Mouse (Mus musculus): ENCODE data around the gene Gramd1c. TPM values are rescaled to one million over a fixed set of nuclear protein-coding genes. Genes with fewer than 3 reads are reported as not detected.

The Gramd1c gene
- polyA plus RNA-seq, 1 experiment, result 0.06 TPM

GRCm38 (mm10) chr16:44033365-44033764 is 29.8 kb downstream of the Gramd1c start:
- Histone ChIP-seq H3K79me2 (ENCODE audit: control insufficient read depth, insufficient read depth) (no peaks in the 10 kb centered on the region), H3K27me3 (ENCODE audit: control insufficient read depth, insufficient read depth, insufficient read length) (no peaks in the 10 kb centered on the region), H3K79me3 (ENCODE audit: low read depth) (no peaks in the 10 kb centered on the region), H3K36me3 (ENCODE audit: control insufficient read depth, insufficient read depth) (no peaks in the 10 kb centered on the region), H3ac (ENCODE audit: control insufficient read depth, insufficient read length, low read depth) (no peak overlapping the region), H3K4me3 (ENCODE audit: insufficient read depth, poor library complexity, severe bottlenecking) (no peak overlapping the region)
- TF ChIP-seq CEBPB (IDR thresholded peaks at IDR 0.05; ENCODE audit: low read depth) (no peak), MYOG (IDR thresholded peaks at IDR 0.05; ENCODE audit: control insufficient read depth, extremely low read depth, insufficient read length) (no peak), MAX (IDR thresholded peaks at IDR 0.05) (no peak), USF1 (IDR thresholded peaks at IDR 0.05; ENCODE audit: low read depth) (no peak), CTCF (IDR thresholded peaks at IDR 0.05; ENCODE audit: control insufficient read depth, insufficient read depth, insufficient read length) (no peak), MYOD1 (IDR thresholded peaks at IDR 0.05; ENCODE audit: control insufficient read depth, insufficient read length, low read depth) (no peak), FOSL1 (IDR thresholded peaks at IDR 0.05; ENCODE audit: insufficient read depth, low read length, poor library complexity, severe bottlenecking) (no peak)

- no peak overlapping the region for H3ac ChIP-seq (ENCODE audit: control insufficient read depth, insufficient read length, low read depth)
- no peaks in the 10 kb centered on the region for H3K36me3 ChIP-seq (ENCODE audit: control insufficient read depth, insufficient read depth)
- no peaks in the 10 kb centered on the region for H3K27me3 ChIP-seq (ENCODE audit: control insufficient read depth, insufficient read depth, insufficient read length)
- H3K79me2 ChIP-seq (ENCODE audit: control insufficient read depth, insufficient read depth), result no peaks in the 10 kb centered on the region
- no peaks in the 10 kb centered on the region for H3K79me3 ChIP-seq (ENCODE audit: low read depth)
- no peak overlapping the region for H3K4me3 ChIP-seq (ENCODE audit: insufficient read depth, poor library complexity, severe bottlenecking)
- TF ChIP-seq CEBPB (IDR thresholded peaks at IDR 0.05; ENCODE audit: low read depth) (no peak), USF1 (IDR thresholded peaks at IDR 0.05; ENCODE audit: low read depth) (no peak), MYOD1 (IDR thresholded peaks at IDR 0.05; ENCODE audit: control insufficient read depth, insufficient read length, low read depth) (no peak), MYOG (IDR thresholded peaks at IDR 0.05; ENCODE audit: control insufficient read depth, extremely low read depth, insufficient read length) (no peak), FOSL1 (IDR thresholded peaks at IDR 0.05; ENCODE audit: insufficient read depth, low read length, poor library complexity, severe bottlenecking) (no peak), CTCF (IDR thresholded peaks at IDR 0.05; ENCODE audit: control insufficient read depth, insufficient read depth, insufficient read length) (no peak), MAX (IDR thresholded peaks at IDR 0.05) (no peak)
Observed at GRCm38 (mm10) chr16:44029273-44029672, 33.9 kb downstream of the Gramd1c start.

- Histone ChIP-seq H3K79me2 (ENCODE audit: control insufficient read depth, insufficient read depth) (no peaks in the 10 kb centered on the region), H3K4me3 (ENCODE audit: insufficient read depth, poor library complexity, severe bottlenecking) (no peak overlapping the region), H3ac (ENCODE audit: control insufficient read depth, insufficient read length, low read depth) (no peak overlapping the region), H3K27me3 (ENCODE audit: control insufficient read depth, insufficient read depth, insufficient read length) (no peaks in the 10 kb centered on the region), H3K79me3 (ENCODE audit: low read depth) (no peaks in the 10 kb centered on the region), H3K36me3 (ENCODE audit: control insufficient read depth, insufficient read depth) (no peaks in the 10 kb centered on the region)
- no peak for TF ChIP-seq MYOG (IDR thresholded peaks at IDR 0.05; ENCODE audit: control insufficient read depth, extremely low read depth, insufficient read length)
- no peak for TF ChIP-seq USF1 (IDR thresholded peaks at IDR 0.05; ENCODE audit: low read depth)
- TF ChIP-seq FOSL1 (IDR thresholded peaks at IDR 0.05; ENCODE audit: insufficient read depth, low read length, poor library complexity, severe bottlenecking), result no peak
- no peak for TF ChIP-seq MYOD1 (IDR thresholded peaks at IDR 0.05; ENCODE audit: control insufficient read depth, insufficient read length, low read depth)
- TF ChIP-seq MAX (IDR thresholded peaks at IDR 0.05), result no peak
- TF ChIP-seq CTCF (IDR thresholded peaks at IDR 0.05; ENCODE audit: control insufficient read depth, insufficient read depth, insufficient read length), result no peak
- no peak for TF ChIP-seq CEBPB (IDR thresholded peaks at IDR 0.05; ENCODE audit: low read depth)
Observed at GRCm38 (mm10) chr16:44026822-44027221, 36.3 kb downstream of the Gramd1c start.

DNA sequence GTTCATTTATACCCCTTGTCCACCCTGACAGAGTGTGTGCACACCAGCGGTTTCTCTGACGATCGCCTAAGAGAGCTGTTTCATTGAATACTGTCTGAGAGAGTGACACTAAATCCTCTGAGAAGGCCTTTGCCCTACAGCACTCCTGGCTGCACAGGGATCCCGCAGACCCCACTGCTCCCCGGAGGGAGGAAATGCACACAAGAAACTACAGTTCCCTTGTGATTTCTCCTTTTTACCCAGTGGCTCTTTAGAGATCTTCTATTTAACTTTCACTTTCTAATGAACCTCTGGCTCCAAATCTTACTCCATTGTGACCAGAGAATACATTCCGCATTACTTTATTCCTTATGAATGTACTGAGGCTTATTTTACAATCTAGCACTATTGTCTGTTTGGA is 36.9 kb downstream of the Gramd1c start:
- Histone ChIP-seq H3K79me2 (ENCODE audit: control insufficient read depth, insufficient read depth) (no peaks in the 10 kb centered on the region), H3K27me3 (ENCODE audit: control insufficient read depth, insufficient read depth, insufficient read length) (no peaks in the 10 kb centered on the region), H3K79me3 (ENCODE audit: low read depth) (no peaks in the 10 kb centered on the region), H3K4me3 (ENCODE audit: insufficient read depth, poor library complexity, severe bottlenecking) (no peak overlapping the region), H3ac (ENCODE audit: control insufficient read depth, insufficient read length, low read depth) (no peak overlapping the region), H3K36me3 (ENCODE audit: control insufficient read depth, insufficient read depth) (no peaks in the 10 kb centered on the region)
- no peak for TF ChIP-seq MYOD1 (IDR thresholded peaks at IDR 0.05; ENCODE audit: control insufficient read depth, insufficient read length, low read depth)
- TF ChIP-seq MAX (IDR thresholded peaks at IDR 0.05), result no peak
- TF ChIP-seq MYOG (IDR thresholded peaks at IDR 0.05; ENCODE audit: control insufficient read depth, extremely low read depth, insufficient read length), result no peak
- TF ChIP-seq CTCF (IDR thresholded peaks at IDR 0.05; ENCODE audit: control insufficient read depth, insufficient read depth, insufficient read length), result no peak
- TF ChIP-seq USF1 (IDR thresholded peaks at IDR 0.05; ENCODE audit: low read depth), result no peak
- TF ChIP-seq CEBPB (IDR thresholded peaks at IDR 0.05; ENCODE audit: low read depth), result no peak
- TF ChIP-seq FOSL1 (IDR thresholded peaks at IDR 0.05; ENCODE audit: insufficient read depth, low read length, poor library complexity, severe bottlenecking), result no peak

- no peaks in the 10 kb centered on the region for H3K27me3 ChIP-seq (ENCODE audit: control insufficient read depth, insufficient read depth, insufficient read length)
- no peak overlapping the region for H3K4me3 ChIP-seq (ENCODE audit: insufficient read depth, poor library complexity, severe bottlenecking)
- H3ac ChIP-seq (ENCODE audit: control insufficient read depth, insufficient read length, low read depth), result no peak overlapping the region
- H3K36me3 ChIP-seq (ENCODE audit: control insufficient read depth, insufficient read depth), result no peaks in the 10 kb centered on the region
- H3K79me2 ChIP-seq (ENCODE audit: control insufficient read depth, insufficient read depth), result no peaks in the 10 kb centered on the region
- no peaks in the 10 kb centered on the region for H3K79me3 ChIP-seq (ENCODE audit: low read depth)
- TF ChIP-seq MAX (IDR thresholded peaks at IDR 0.05), result no peak
- TF ChIP-seq CTCF (IDR thresholded peaks at IDR 0.05; ENCODE audit: control insufficient read depth, insufficient read depth, insufficient read length), result no peak
- TF ChIP-seq MYOD1 (IDR thresholded peaks at IDR 0.05; ENCODE audit: control insufficient read depth, insufficient read length, low read depth), result no peak
- no peak for TF ChIP-seq MYOG (IDR thresholded peaks at IDR 0.05; ENCODE audit: control insufficient read depth, extremely low read depth, insufficient read length)
- TF ChIP-seq CEBPB (IDR thresholded peaks at IDR 0.05; ENCODE audit: low read depth), result no peak
- TF ChIP-seq FOSL1 (IDR thresholded peaks at IDR 0.05; ENCODE audit: insufficient read depth, low read length, poor library complexity, severe bottlenecking), result no peak
- TF ChIP-seq USF1 (IDR thresholded peaks at IDR 0.05; ENCODE audit: low read depth), result no peak
Observed at GRCm38 (mm10) chr16:44018986-44019548, 44.1 kb downstream of the Gramd1c start.

All from C2C12 (cell line).